Mouse (Mus musculus): ENCODE data around the gene Pard3.

GRCm38 (mm10) chr8:127410606-127411005 lies 346.9 kb downstream of the Pard3 start:
- TF ChIP-seq CTCF (IDR thresholded peaks at IDR 0.05; ENCODE audit: low read depth) (no peak), EP300 (IDR thresholded peaks at IDR 0.05; ENCODE audit: low read depth) (no peak)
